Mouse (Mus musculus): ENCODE results near the gene Stpg2. TPM values are rescaled to one million over a fixed set of nuclear protein-coding genes. Genes with fewer than 3 reads are reported as not detected.
"Not testable (repeated sequence)": the region's sequence is repeated elsewhere in the genome, so short reads cannot be mapped to it uniquely, and the experiment has no call there.

Gene Stpg2
- polyA plus RNA-seq, 1 experiment from 2014 or later, result not detected

- no peak for DNase-seq (ENCODE audit: low spot score)
- H3K27me3 ChIP-seq (ENCODE audit: control insufficient read depth, insufficient read depth, low read length), result no peaks in the 10 kb centered on the region
- no peaks in the 10 kb centered on the region for H3K9me3 ChIP-seq (ENCODE audit: control insufficient read depth, low read length)
- H3K9ac ChIP-seq, result no peak overlapping the region
- H3K4me1 ChIP-seq (replicated peaks; ENCODE audit: control insufficient read depth, insufficient read depth, low read length), result no peaks in the 10 kb centered on the region
- H3K36me3 ChIP-seq (replicated peaks; ENCODE audit: control insufficient read depth, insufficient read depth), result no peaks in the 10 kb centered on the region
- no peak overlapping the region for H3K27ac ChIP-seq
- H3K4me2 ChIP-seq (replicated peaks), result no peak overlapping the region
- no peak for ATAC-seq (ENCODE audit: low FRiP score)
- H3K4me3 ChIP-seq (replicated peaks; ENCODE audit: low read length), result no peak overlapping the region
Observed at GRCm38 (mm10) chr3:139581298-139581697, 375.8 kb downstream of the Stpg2 start.

- 83% methylated on average over 3 of the region's 3 CpGs for WGBS
Observed at GRCm38 (mm10) chr3:139599508-139599907, 394.0 kb downstream of the Stpg2 start.

DNA sequence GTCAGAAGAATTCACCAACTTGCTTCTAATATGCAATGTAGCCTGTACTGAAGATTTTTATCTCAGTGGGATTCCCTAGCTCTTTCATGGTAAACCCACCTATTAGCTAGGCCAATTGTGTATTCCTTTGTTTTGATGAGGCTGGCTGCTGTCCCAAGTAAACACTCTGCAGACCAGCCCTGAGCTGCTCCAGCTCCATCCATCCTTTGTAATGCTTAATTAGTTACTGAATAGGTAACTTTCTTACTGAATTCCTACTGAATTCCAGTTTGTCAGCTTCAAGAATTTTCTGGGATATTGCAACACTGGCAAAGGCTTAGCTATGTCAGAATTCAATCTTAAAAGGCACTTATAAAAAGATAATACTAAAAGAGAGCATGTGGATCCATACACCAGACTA lies 402.8 kb downstream of the Stpg2 start:
- not testable (repeated sequence) for H3K4me2 ChIP-seq (replicated peaks); ATAC-seq (ENCODE audit: low FRiP score); H3K27ac ChIP-seq; H3K36me3 ChIP-seq (replicated peaks; ENCODE audit: control insufficient read depth, insufficient read depth); H3K27me3 ChIP-seq (ENCODE audit: control insufficient read depth, insufficient read depth, low read length); H3K9me3 ChIP-seq (ENCODE audit: control insufficient read depth, low read length); H3K9ac ChIP-seq; H3K4me1 ChIP-seq (replicated peaks; ENCODE audit: control insufficient read depth, insufficient read depth, low read length); DNase-seq (ENCODE audit: low spot score); H3K4me3 ChIP-seq (replicated peaks; ENCODE audit: low read length)

More at GRCm38 (mm10) chr3:139599508-139599907, 394.0 kb downstream of the Stpg2 start:
- Histone ChIP-seq H3K4me3 (replicated peaks; ENCODE audit: low read length) (no peak overlapping the region), H3K4me2 (replicated peaks) (no peak overlapping the region), H3K4me1 (replicated peaks; ENCODE audit: control insufficient read depth, insufficient read depth, low read length) (no peaks in the 10 kb centered on the region), H3K9ac (no peak overlapping the region), H3K9me3 (ENCODE audit: control insufficient read depth, low read length) (no peaks in the 10 kb centered on the region), H3K27ac (no peak overlapping the region), H3K36me3 (replicated peaks; ENCODE audit: control insufficient read depth, insufficient read depth) (no peaks in the 10 kb centered on the region), H3K27me3 (ENCODE audit: control insufficient read depth, insufficient read depth, low read length) (no peaks in the 10 kb centered on the region)
- ATAC-seq (ENCODE audit: low FRiP score) (no peak), DNase-seq (ENCODE audit: low spot score) (no peak)

DNA sequence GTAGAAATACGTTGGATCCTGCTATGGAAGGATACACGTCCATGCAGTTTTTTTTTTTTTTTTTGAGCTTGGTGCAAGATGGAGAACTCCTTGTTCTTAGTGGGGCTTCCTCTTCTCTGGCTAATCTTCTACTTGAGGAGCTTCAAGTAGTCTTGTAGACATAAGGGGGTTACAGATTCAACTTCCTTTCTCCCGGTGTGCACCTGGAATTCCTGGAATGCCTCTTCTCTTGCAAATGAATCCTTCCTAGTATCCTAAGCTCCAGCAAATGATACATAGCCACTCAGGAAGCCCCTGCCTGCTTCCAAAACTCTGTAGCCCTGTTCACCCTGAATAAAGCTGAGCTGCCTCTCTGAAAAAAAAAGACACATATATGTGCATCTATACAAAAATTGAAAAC lies 409.1 kb downstream of the Stpg2 start:
- Histone ChIP-seq H3K4me2 (replicated peaks) (no peak overlapping the region), H3K9ac (no peak overlapping the region), H3K36me3 (replicated peaks; ENCODE audit: control insufficient read depth, insufficient read depth) (no peaks in the 10 kb centered on the region), H3K27ac (no peak overlapping the region), H3K27me3 (ENCODE audit: control insufficient read depth, insufficient read depth, low read length) (no peaks in the 10 kb centered on the region), H3K4me3 (replicated peaks; ENCODE audit: low read length) (no peak overlapping the region), H3K4me1 (replicated peaks; ENCODE audit: control insufficient read depth, insufficient read depth, low read length) (no peaks in the 10 kb centered on the region), H3K9me3 (ENCODE audit: control insufficient read depth, low read length) (no peaks in the 10 kb centered on the region)
- DNase-seq (ENCODE audit: low spot score) (no peak), ATAC-seq (ENCODE audit: low FRiP score) (no peak)
- 76% methylated on average over 3 of the region's 3 CpGs for WGBS

GRCm38 (mm10) chr3:139615791-139616190 lies 410.3 kb downstream of the Stpg2 start:
- ATAC-seq (ENCODE audit: low FRiP score) (no peak), DNase-seq (ENCODE audit: low spot score) (no peak)
- H3K4me1 ChIP-seq (replicated peaks; ENCODE audit: control insufficient read depth, insufficient read depth, low read length), result no peaks in the 10 kb centered on the region
- H3K4me2 ChIP-seq (replicated peaks), result no peak overlapping the region
- no peak overlapping the region for H3K4me3 ChIP-seq (replicated peaks; ENCODE audit: low read length)
- no peaks in the 10 kb centered on the region for H3K27me3 ChIP-seq (ENCODE audit: control insufficient read depth, insufficient read depth, low read length)
- WGBS, result 81% methylated on average over 7 of the region's 7 CpGs
- no peaks in the 10 kb centered on the region for H3K9me3 ChIP-seq (ENCODE audit: control insufficient read depth, low read length)
- H3K27ac ChIP-seq, result no peak overlapping the region
- no peaks in the 10 kb centered on the region for H3K36me3 ChIP-seq (replicated peaks; ENCODE audit: control insufficient read depth, insufficient read depth)
- H3K9ac ChIP-seq, result no peak overlapping the region

DNA sequence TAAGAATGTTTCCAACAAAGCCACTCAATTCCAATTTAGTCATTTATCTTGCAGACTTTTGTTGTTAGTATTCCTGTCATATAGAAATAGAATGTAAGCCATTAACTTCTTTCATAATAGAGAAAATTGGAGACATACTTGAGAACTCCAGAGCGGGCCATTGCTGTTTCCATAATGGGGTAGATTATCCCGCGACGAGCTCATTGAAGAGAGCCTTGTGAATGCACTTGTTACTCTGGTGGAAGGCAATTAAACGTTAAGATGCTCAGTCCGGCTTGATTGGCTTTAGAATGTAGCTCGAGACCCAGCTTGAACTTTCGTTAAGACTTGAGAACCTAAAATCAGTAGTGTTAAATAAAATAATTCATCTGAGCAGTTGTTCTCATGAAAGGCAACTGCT lies 432.4 kb downstream of the Stpg2 start:
- H3K4me3 ChIP-seq (replicated peaks; ENCODE audit: low read length), result no peak overlapping the region
- H3K27ac ChIP-seq, result no peak overlapping the region
- 66% methylated on average over 8 of the region's 8 CpGs for WGBS
- H3K9ac ChIP-seq, result no peak overlapping the region
- H3K9me3 ChIP-seq (ENCODE audit: control insufficient read depth, low read length), result no peaks in the 10 kb centered on the region
- H3K4me1 ChIP-seq (replicated peaks; ENCODE audit: control insufficient read depth, insufficient read depth, low read length), result no peaks in the 10 kb centered on the region
- H3K36me3 ChIP-seq (replicated peaks; ENCODE audit: control insufficient read depth, insufficient read depth), result no peaks in the 10 kb centered on the region
- no peaks in the 10 kb centered on the region for H3K27me3 ChIP-seq (ENCODE audit: control insufficient read depth, insufficient read depth, low read length)
- ATAC-seq (ENCODE audit: low FRiP score) (no peak), DNase-seq (ENCODE audit: low spot score) (no peak)
- H3K4me2 ChIP-seq (replicated peaks), result no peak overlapping the region

DNA sequence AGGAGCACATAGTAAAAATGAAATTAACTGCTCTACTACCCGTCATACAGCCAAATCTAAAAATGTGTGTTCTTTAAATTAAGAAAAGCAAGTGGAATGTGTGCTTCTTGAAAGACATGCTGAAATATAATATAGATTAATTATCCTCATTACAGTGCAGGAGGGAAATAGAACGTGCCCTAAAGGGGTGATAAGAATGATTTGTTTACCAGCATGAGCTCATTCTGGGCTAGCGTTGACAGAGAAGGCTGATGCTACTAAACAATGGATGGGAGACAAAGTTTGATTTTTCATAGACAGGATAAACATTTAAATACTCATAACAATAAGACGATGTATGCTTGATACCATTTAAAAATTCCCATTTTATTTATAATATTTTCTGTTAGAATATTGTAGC lies 446.0 kb downstream of the Stpg2 start:
- H3K9me3 ChIP-seq (ENCODE audit: control insufficient read depth, low read length), result no peaks in the 10 kb centered on the region
- no peak overlapping the region for H3K4me2 ChIP-seq (replicated peaks)
- no peak overlapping the region for H3K27ac ChIP-seq
- DNase-seq (ENCODE audit: low spot score), result no peak
- H3K27me3 ChIP-seq (ENCODE audit: control insufficient read depth, insufficient read depth, low read length), result no peaks in the 10 kb centered on the region
- no peak for ATAC-seq (ENCODE audit: low FRiP score)
- H3K36me3 ChIP-seq (replicated peaks; ENCODE audit: control insufficient read depth, insufficient read depth), result no peaks in the 10 kb centered on the region
- H3K4me3 ChIP-seq (replicated peaks; ENCODE audit: low read length), result no peak overlapping the region
- no peak overlapping the region for H3K9ac ChIP-seq
- no peaks in the 10 kb centered on the region for H3K4me1 ChIP-seq (replicated peaks; ENCODE audit: control insufficient read depth, insufficient read depth, low read length)
- 57% methylated on average over 4 of the region's 4 CpGs for WGBS

- Histone ChIP-seq H3K9me3 (ENCODE audit: control insufficient read depth, low read length) (no peaks in the 10 kb centered on the region), H3K27ac (no peak overlapping the region), H3K4me2 (replicated peaks) (no peak overlapping the region), H3K4me3 (replicated peaks; ENCODE audit: low read length) (no peak overlapping the region), H3K4me1 (replicated peaks; ENCODE audit: control insufficient read depth, insufficient read depth, low read length) (no peaks in the 10 kb centered on the region), H3K36me3 (replicated peaks; ENCODE audit: control insufficient read depth, insufficient read depth) (no peaks in the 10 kb centered on the region), H3K9ac (no peak overlapping the region), H3K27me3 (ENCODE audit: control insufficient read depth, insufficient read depth, low read length) (no peaks in the 10 kb centered on the region)
- no peak for DNase-seq (ENCODE audit: low spot score)
- ATAC-seq (ENCODE audit: low FRiP score), result no peak
- WGBS, result 38% methylated on average over 4 of the region's 4 CpGs
Observed at GRCm38 (mm10) chr3:139659416-139659815, 453.9 kb downstream of the Stpg2 start.

DNA sequence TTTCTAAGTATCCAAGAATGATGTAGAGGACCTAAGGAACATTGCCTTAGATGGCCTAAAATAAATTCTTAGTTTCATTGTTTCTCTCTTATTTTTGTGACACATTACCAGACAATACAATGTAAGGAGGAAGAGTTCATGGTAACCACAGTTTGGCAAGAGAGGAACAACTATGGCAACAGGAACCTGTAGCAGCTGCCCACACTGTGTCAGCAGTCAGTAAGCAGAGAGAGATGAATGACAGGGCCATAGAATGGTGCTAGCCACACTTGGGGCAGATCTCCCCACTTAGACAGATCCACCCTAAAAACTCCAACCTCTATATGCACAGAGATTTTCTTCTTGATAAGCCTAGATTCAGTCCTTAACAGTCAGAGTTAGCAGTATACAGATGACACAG lies 456.7 kb downstream of the Stpg2 start:
- no peak overlapping the region for H3K4me3 ChIP-seq (replicated peaks; ENCODE audit: low read length)
- no peak overlapping the region for H3K27ac ChIP-seq
- ATAC-seq (ENCODE audit: low FRiP score) (no peak), DNase-seq (ENCODE audit: low spot score) (no peak)
- H3K36me3 ChIP-seq (replicated peaks; ENCODE audit: control insufficient read depth, insufficient read depth), result no peaks in the 10 kb centered on the region
- H3K9ac ChIP-seq, result no peak overlapping the region
- H3K4me1 ChIP-seq (replicated peaks; ENCODE audit: control insufficient read depth, insufficient read depth, low read length), result no peaks in the 10 kb centered on the region
- no peaks in the 10 kb centered on the region for H3K9me3 ChIP-seq (ENCODE audit: control insufficient read depth, low read length)
- H3K4me2 ChIP-seq (replicated peaks), result no peak overlapping the region
- H3K27me3 ChIP-seq (ENCODE audit: control insufficient read depth, insufficient read depth, low read length), result no peaks in the 10 kb centered on the region

DNA sequence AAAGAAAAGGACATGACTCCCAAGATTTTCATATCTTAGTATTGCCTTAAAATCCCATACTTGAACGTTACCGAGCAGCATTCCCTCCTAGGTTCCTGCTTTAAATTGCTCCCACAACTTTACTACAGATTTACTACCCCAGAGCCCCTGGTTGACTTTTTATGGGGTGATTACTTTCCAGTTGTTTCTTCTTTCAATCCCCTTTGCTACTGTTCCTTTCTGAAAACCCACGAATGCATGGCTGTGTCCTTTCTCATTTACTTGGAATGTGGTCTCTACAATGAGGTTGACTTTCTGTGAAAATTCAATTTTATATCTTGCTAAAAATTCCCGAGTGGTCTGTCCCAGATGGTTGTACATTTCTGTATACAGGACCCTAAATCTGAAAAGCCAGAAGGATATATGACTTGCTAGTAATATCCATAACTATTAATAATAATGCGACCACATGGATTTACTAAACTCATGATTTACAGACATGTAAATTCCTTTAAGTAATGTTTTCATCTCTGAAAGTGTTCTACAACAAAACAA lies 458.3 kb downstream of the Stpg2 start:
- H3K4me1 ChIP-seq (replicated peaks; ENCODE audit: control insufficient read depth, insufficient read depth, low read length), result no peaks in the 10 kb centered on the region
- H3K27me3 ChIP-seq (ENCODE audit: control insufficient read depth, insufficient read depth, low read length), result no peaks in the 10 kb centered on the region
- H3K27ac ChIP-seq, result no peak overlapping the region
- H3K4me3 ChIP-seq (replicated peaks; ENCODE audit: low read length), result no peak overlapping the region
- no peaks in the 10 kb centered on the region for H3K36me3 ChIP-seq (replicated peaks; ENCODE audit: control insufficient read depth, insufficient read depth)
- no peak for DNase-seq (ENCODE audit: low spot score)
- WGBS, result 91% methylated on average over 5 of the region's 5 CpGs
- H3K4me2 ChIP-seq (replicated peaks), result no peak overlapping the region
- ATAC-seq (ENCODE audit: low FRiP score), result no peak
- H3K9ac ChIP-seq, result no peak overlapping the region
- H3K9me3 ChIP-seq (ENCODE audit: control insufficient read depth, low read length), result no peaks in the 10 kb centered on the region

Measured in hindbrain, embryonic 14.5 days (tissue).